Mouse (Mus musculus): ENCODE measurements around the gene 3110040N11Rik.
"Not testable (repeated sequence)": the region's sequence is repeated elsewhere in the genome, so short reads cannot be mapped to it uniquely, and the experiment has no call there.

GRCm38 (mm10) chr7:81837771-81838170 lies 48.5 kb upstream of the 3110040N11Rik start:
- not testable (repeated sequence) for TF ChIP-seq POLR2A (IDR thresholded peaks at IDR 0.05; ENCODE audit: borderline replicate concordance, extremely low read depth, insufficient read depth, insufficient read length, poor library complexity, severe bottlenecking); CTCF (IDR thresholded peaks at IDR 0.05; ENCODE audit: borderline replicate concordance, extremely low read depth, insufficient read depth, insufficient read length)
